Mouse (Mus musculus) stomach, postnatal 0 days (tissue): ENCODE measurements at regions not wholly inside any gene's neighbourhood (a gene's known extent, or its start where the extent isn't known, plus 50 kb on each side); places are given as distances from the start of the nearest gene placed in this dataset.

Experiments used
- ATAC-seq: fragments of 200-750 bp; cut with Nextera tagmentation; 2 replicates; pipeline ENCODE4 v1.8.0; 2017; ENCODE audit not compliant: low FRiP score, low TSS enrichment
- DNase-seq: peaks from one replicate; pipeline ENCODE4 v3.0.0-alpha.2; 2016; ENCODE audit warnings: low spot score
- H3K27ac ChIP-seq: fragments of 300-500 bp; sonication (generic); replicated peaks from 2 replicates; pipeline ENCODE4 v1.5.1; 2014; ENCODE audit warnings: mild to moderate bottlenecking, control low read depth
- H3K27me3 ChIP-seq: fragments of 300-500 bp; sonication (generic); 2 replicates; pipeline ENCODE4 v1.6.1; 2014; ENCODE audit warnings: low read length; ENCODE audit not compliant: control insufficient read depth, insufficient read depth
- H3K36me3 ChIP-seq: fragments of 300-500 bp; sonication (generic); 2 replicates; pipeline ENCODE4 v1.6.1; 2014; ENCODE audit warnings: low read length, mixed read lengths; ENCODE audit not compliant: control insufficient read depth, insufficient read depth
- H3K4me1 ChIP-seq: fragments of 300-500 bp; sonication (generic); replicated peaks from 2 replicates; pipeline ENCODE4 v1.6.1; 2014; ENCODE audit warnings: antibody characterized with exemption; ENCODE audit not compliant: control insufficient read depth, insufficient read depth
- H3K4me2 ChIP-seq: fragments of 300-500 bp; sonication (generic); replicated peaks from 2 replicates; pipeline ENCODE4 v1.6.1; 2014; ENCODE audit warnings: low read depth, mild to moderate bottlenecking, control low read depth, moderate library complexity
- H3K4me3 ChIP-seq: fragments of 300-500 bp; sonication (generic); 2 replicates; pipeline ENCODE4 v1.5.1; 2014; ENCODE audit warnings: low read depth, low read length, control low read depth
- H3K9ac ChIP-seq: fragments of 300-500 bp; sonication (generic); 2 replicates; pipeline ENCODE4 v1.6.1; 2014; ENCODE audit warnings: mild to moderate bottlenecking, low read length, control low read depth, mixed read lengths
- H3K9me3 ChIP-seq: fragments of 300-500 bp; sonication (generic); 2 replicates; pipeline ENCODE4 v1.6.1; 2016; ENCODE audit warnings: low read length; ENCODE audit not compliant: control insufficient read depth
- CTCF ChIP-seq: IDR thresholded peaks from 2 replicates; pipeline ENCODE4 v1.5.1; 2016; ENCODE audit warnings: antibody characterized with exemption, low read depth, mild to moderate bottlenecking, moderate library complexity
- EP300 ChIP-seq: optimal IDR thresholded peaks from 2 replicates; pipeline ENCODE3; 2016; ENCODE audit warnings: antibody characterized with exemption
- WGBS: fragments of 180-500 bp; shearing (Covaris S2); extraction: QIAGEN DNeasy Blood & Tissue Kit; methylation state at CpG from one replicate; pipeline ENCODE4 v1.1.7; 2014; 5-methylcytosine and 5-hydroxymethylcytosine counted together

- Histone ChIP-seq H3K4me1 (no peaks in the 10 kb centered on the region), H3K9ac (no peak overlapping the region), H3K27me3 (no peaks in the 10 kb centered on the region), H3K27ac (no peak overlapping the region), H3K36me3 (no peaks in the 10 kb centered on the region), H3K4me3 (no peak overlapping the region), H3K4me2 (no peak overlapping the region), H3K9me3 (no peaks in the 10 kb centered on the region)
- TF ChIP-seq CTCF (no peak), EP300 (no peak)
- 79% methylated on average over 3 of the region's 3 CpGs for WGBS
- DNase-seq = no peak
- ATAC-seq = no peak
These were observed 1624.4 kb upstream of the Slc10a2 start for GRCm38 (mm10) chr8:6729571-6729970.

DNA sequence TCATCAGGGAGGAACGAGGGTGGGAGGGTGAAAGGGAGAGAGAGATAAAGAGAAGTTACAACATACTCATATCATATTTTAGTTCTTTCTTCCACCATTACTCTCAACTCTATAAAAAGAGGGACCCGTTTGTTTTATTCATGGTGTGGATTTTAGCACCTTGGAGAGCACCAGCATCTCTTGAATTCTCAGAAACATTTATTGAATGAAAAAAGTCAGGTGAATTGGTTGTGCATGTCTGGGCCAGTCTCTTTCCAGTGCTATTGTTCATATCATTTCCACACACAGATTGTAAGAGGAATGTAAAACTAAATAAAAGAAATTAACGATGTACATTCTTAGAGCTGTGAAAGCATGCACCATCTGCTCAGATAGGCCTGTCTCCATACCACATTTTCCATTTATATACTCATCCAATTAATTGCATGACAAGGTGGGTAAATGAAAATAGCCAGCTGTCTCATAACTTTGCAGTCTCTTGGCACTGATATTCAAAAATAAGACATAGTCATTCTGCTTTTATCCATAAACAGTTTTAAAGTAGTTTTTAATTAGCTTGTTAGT lies 1603.8 kb upstream of the Slc10a2 start:
- ATAC-seq (no peak), DNase-seq (no peak)
- TF ChIP-seq EP300 (no peak), CTCF (no peak)
- H3K4me2 ChIP-seq = no peak overlapping the region
- no peak overlapping the region for H3K27ac ChIP-seq
- WGBS = 42% methylated on average over 3 of the region's 3 CpGs
- no peak overlapping the region for H3K9ac ChIP-seq
- H3K36me3 ChIP-seq = no peaks in the 10 kb centered on the region
- no peaks in the 10 kb centered on the region for H3K27me3 ChIP-seq
- H3K9me3 ChIP-seq = no peaks in the 10 kb centered on the region
- H3K4me3 ChIP-seq = no peak overlapping the region
- no peaks in the 10 kb centered on the region for H3K4me1 ChIP-seq

GRCm38 (mm10) chr8:6688595-6688994 lies 1583.4 kb upstream of the Slc10a2 start:
- DNase-seq (no peak), ATAC-seq (no peak)

DNA sequence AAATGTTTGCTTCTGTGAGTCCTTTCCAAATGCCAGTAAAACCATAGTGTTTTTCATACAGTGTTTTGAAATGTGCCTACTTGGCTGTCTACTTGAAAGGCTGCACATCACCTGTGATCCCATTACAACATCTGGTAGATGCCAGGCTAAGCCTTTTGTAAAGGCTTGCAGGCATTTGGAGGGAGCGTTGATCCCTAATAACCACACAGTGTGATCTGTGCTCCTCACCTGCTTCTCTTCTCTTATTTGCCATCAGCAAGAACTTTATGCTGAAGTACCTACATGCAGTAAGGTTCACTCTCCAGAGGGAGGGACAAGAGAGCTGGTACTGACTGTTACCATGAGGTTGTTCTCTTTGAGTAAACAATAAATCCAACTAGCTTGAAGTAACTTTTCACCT lies 1553.7 kb upstream of the Slc10a2 start:
- Histone ChIP-seq H3K9me3 (no peaks in the 10 kb centered on the region), H3K4me3 (no peak overlapping the region), H3K4me2 (no peak overlapping the region), H3K27ac (no peak overlapping the region), H3K4me1 (no peaks in the 10 kb centered on the region), H3K36me3 (no peaks in the 10 kb centered on the region), H3K27me3 (no peaks in the 10 kb centered on the region), H3K9ac (no peak overlapping the region)
- 88% methylated on average over 1 of the region's 1 CpGs for WGBS
- DNase-seq (no peak), ATAC-seq (no peak)
- TF ChIP-seq CTCF (no peak; the same call in 1 of the 2 replicates), EP300 (no peak)

More at GRCm38 (mm10) chr8:6688595-6688994, 1583.4 kb upstream of the Slc10a2 start:
- no peaks in the 10 kb centered on the region for H3K27me3 ChIP-seq
- H3K27ac ChIP-seq = no peak overlapping the region
- H3K4me1 ChIP-seq = no peaks in the 10 kb centered on the region
- 75% methylated on average over 4 of the region's 4 CpGs for WGBS
- no peak overlapping the region for H3K9ac ChIP-seq
- TF ChIP-seq EP300 (no peak), CTCF (no peak)
- H3K4me2 ChIP-seq = no peak overlapping the region
- no peak overlapping the region for H3K4me3 ChIP-seq
- H3K9me3 ChIP-seq = no peaks in the 10 kb centered on the region
- H3K36me3 ChIP-seq = no peaks in the 10 kb centered on the region

GRCm38 (mm10) chr8:6657451-6657990 lies 1552.4 kb upstream of the Slc10a2 start:
- no peaks in the 10 kb centered on the region for H3K36me3 ChIP-seq
- TF ChIP-seq EP300 (no peak), CTCF (no peak)
- H3K27ac ChIP-seq = no peak overlapping the region
- ATAC-seq = no peak
- H3K4me2 ChIP-seq = no peak overlapping the region
- H3K27me3 ChIP-seq = no peaks in the 10 kb centered on the region
- no peak overlapping the region for H3K9ac ChIP-seq
- 59% methylated on average over 3 of the region's 3 CpGs for WGBS
- no peak for DNase-seq
- H3K4me1 ChIP-seq = no peaks in the 10 kb centered on the region
- H3K9me3 ChIP-seq = no peaks in the 10 kb centered on the region
- H3K4me3 ChIP-seq = no peak overlapping the region

- H3K4me1 ChIP-seq = no peaks in the 10 kb centered on the region
- H3K9me3 ChIP-seq = no peaks in the 10 kb centered on the region
- H3K27ac ChIP-seq = no peak overlapping the region
- DNase-seq (no peak), ATAC-seq (no peak)
- no peaks in the 10 kb centered on the region for H3K36me3 ChIP-seq
- TF ChIP-seq CTCF (no peak), EP300 (no peak)
- no peak overlapping the region for H3K4me3 ChIP-seq
- no peak overlapping the region for H3K9ac ChIP-seq
- no peaks in the 10 kb centered on the region for H3K27me3 ChIP-seq
- H3K4me2 ChIP-seq = no peak overlapping the region
These were observed 1547.0 kb upstream of the Slc10a2 start for GRCm38 (mm10) chr8:6652180-6652579.
